Mouse (Mus musculus) liver, adult 2 months (tissue): Measurements from ENCODE around the gene Gm37240.

Experiments
- CTCF ChIP-seq: fragments of 200-500 bp; IDR thresholded peaks from 2 replicates; pipeline ENCODE4 v1.5.1; 2011; ENCODE audit warnings: low read depth, low read length, control low read depth
- POLR2A ChIP-seq: fragments of 200-500 bp; IDR thresholded peaks from 2 replicates; pipeline ENCODE4 v1.6.1; 2011; ENCODE audit warnings: low read length, control low read depth; ENCODE audit not compliant: insufficient read depth; ENCODE audit errors: extremely low read depth

- TF ChIP-seq CTCF, result no peak
- TF ChIP-seq POLR2A, result no peak
These were observed 680.8 kb downstream of the Gm37240 start for GRCm38 (mm10) chr3:85206475-85206874.
